Mouse (Mus musculus) embryonic facial prominence, embryonic 14.5 days (tissue): ENCODE data around the gene Trip13. TPM values are rescaled to one million over a fixed set of nuclear protein-coding genes. Genes with fewer than 3 reads are reported as not detected.

Experiments used
- ATAC-seq: fragments of 200-750 bp; cut with Nextera tagmentation; 2 replicates; pipeline ENCODE4 v1.8.0; 2017; ENCODE audit warnings: low read depth, moderate number of reproducible peaks, moderate TSS enrichment
- DNase-seq: peaks from one replicate; pipeline ENCODE4 v3.0.0-alpha.2; 2015; ENCODE audit warnings: low spot score
- H3K27ac ChIP-seq: fragments of 300-500 bp; sonication (generic); replicated peaks from 2 replicates; pipeline ENCODE4 v1.5.1; 2014; ENCODE audit warnings: low read depth, mild to moderate bottlenecking, low read length, moderate library complexity
- H3K27me3 ChIP-seq: fragments of 300-500 bp; sonication (generic); replicated peaks from 2 replicates; pipeline ENCODE4 v1.6.1; 2014; ENCODE audit warnings: low read length; ENCODE audit not compliant: control insufficient read depth, insufficient read depth
- H3K36me3 ChIP-seq: fragments of 300-500 bp; sonication (generic); 2 replicates; pipeline ENCODE4 v1.6.1; 2014; ENCODE audit warnings: low read length, mixed read lengths; ENCODE audit not compliant: control insufficient read depth, insufficient read depth
- H3K4me1 ChIP-seq: fragments of 300-500 bp; sonication (generic); 2 replicates; pipeline ENCODE4 v1.6.1; 2014; ENCODE audit warnings: antibody characterized with exemption, low read length; ENCODE audit not compliant: control insufficient read depth, insufficient read depth
- H3K4me2 ChIP-seq: fragments of 300-500 bp; sonication (generic); 2 replicates; pipeline ENCODE4 v1.6.1; 2014; ENCODE audit warnings: low read depth, mild to moderate bottlenecking, low read length, moderate library complexity, mixed read lengths
- H3K4me3 ChIP-seq: fragments of 300-500 bp; sonication (generic); 2 replicates; pipeline ENCODE4 v1.5.1; 2014; ENCODE audit warnings: low read depth, mild to moderate bottlenecking, low read length
- H3K9ac ChIP-seq: fragments of 300-500 bp; sonication (generic); 2 replicates; pipeline ENCODE4 v1.6.1; 2014; ENCODE audit warnings: low read depth, mild to moderate bottlenecking, low read length, moderate library complexity, mixed read lengths
- H3K9me3 ChIP-seq: fragments of 300-500 bp; sonication (generic); 2 replicates; pipeline ENCODE4 v1.6.1; 2016; ENCODE audit warnings: low read length; ENCODE audit not compliant: control insufficient read depth
- WGBS: fragments of 180-500 bp; shearing (Covaris S2); extraction: QIAGEN DNeasy Blood & Tissue Kit; methylation state at CpG from one replicate; pipeline ENCODE4 v1.1.7; 2014; 5-methylcytosine and 5-hydroxymethylcytosine counted together
- microRNA-seq: library from miRNA; unstranded; fragments of <30 nt; microRNA quantifications from one replicate; pipeline ENCODE4, GENCODE M21; 2016; ENCODE audit warnings: borderline number of aligned reads
- polyA plus RNA-seq: library from polyadenylated mRNA; unstranded; fragments of >200 nt; fragmentation: Nextera tagmentation; extraction: Ambion mirVana; gene quantifications from 2 replicates; pipeline ENCODE4 v1.2.1, GENCODE M21; 2014

Trip13 gene
- polyA plus RNA-seq, 1 experiment from 2014 or later, result 31.1 TPM

- Histone ChIP-seq H3K4me2 (no peak overlapping the region), H3K4me3 (no peak overlapping the region), H3K9ac (no peak overlapping the region), H3K27ac (0 out of 2 replicates have a peak overlapping the region, but pooled peaks have one; percentile 63), H3K4me1 (peaks cover 12% of the 10 kb centered on the region), H3K36me3 (no peaks in the 10 kb centered on the region), H3K27me3 (no peaks in the 10 kb centered on the region), H3K9me3 (peaks cover 5% of the 10 kb centered on the region; the same call in 1 of the 2 replicates)
- 38% methylated on average over 8 of the region's 8 CpGs for WGBS
- DNase-seq (no peak), ATAC-seq (no peak)
Observed at GRCm38 (mm10) chr13:73881347-73881746, 56.2 kb downstream of the Trip13 start.

- ATAC-seq, result no peak
- no peak overlapping the region for H3K4me3 ChIP-seq
- no peaks in the 10 kb centered on the region for H3K27me3 ChIP-seq
- peaks cover 8% of the 10 kb centered on the region for H3K4me1 ChIP-seq
- DNase-seq, result no peak
- no peak overlapping the region for H3K27ac ChIP-seq
- H3K9ac ChIP-seq, result no peak overlapping the region
- H3K4me2 ChIP-seq, result no peak overlapping the region
- H3K36me3 ChIP-seq, result no peaks in the 10 kb centered on the region
- peaks cover 5% of the 10 kb centered on the region; the same call in 1 of the 2 replicates for H3K9me3 ChIP-seq
- 90% methylated on average over 5 of the region's 5 CpGs for WGBS
Observed at GRCm38 (mm10) chr13:73879824-73880223, 57.8 kb downstream of the Trip13 start.

- H3K4me2 ChIP-seq, result no peak overlapping the region
- DNase-seq (no peak), ATAC-seq (no peak)
- no peaks in the 10 kb centered on the region for H3K9me3 ChIP-seq
- no peaks in the 10 kb centered on the region for H3K36me3 ChIP-seq
- no peaks in the 10 kb centered on the region for H3K27me3 ChIP-seq
- H3K9ac ChIP-seq, result no peak overlapping the region
- no peak overlapping the region for H3K27ac ChIP-seq
- no peak overlapping the region for H3K4me3 ChIP-seq
- H3K4me1 ChIP-seq, result no peaks in the 10 kb centered on the region
- WGBS, result 64% methylated on average over 2 of the region's 2 CpGs
Observed at GRCm38 (mm10) chr13:73872159-73872558, 65.4 kb downstream of the Trip13 start.

Small RNA genes lying within 50 kb of the gene (microRNA-seq; reads per million reads assigned to microRNA genes)
- not detected for gene Gm25197

Other genes starting within 250 kb of the Trip13 start
- 0.38 and 0.40 TPM in 2 replicates for gene Slc6a19, start 232.9 kb downstream of the Trip13 start, polyA plus RNA-seq
- 16.3 and 19.8 TPM in 2 replicates for gene Slc12a7, start 204.7 kb downstream of the Trip13 start, polyA plus RNA-seq
- gene Nkd2, start 90.2 kb downstream of the Trip13 start, polyA plus RNA-seq, result 18.6 and 20.1 TPM in 2 replicates
- 45.0 and 46.4 TPM in 2 replicates for gene Brd9, start within 50 bp of the Trip13 start, polyA plus RNA-seq
- gene Zdhhc11, start 26.1 kb upstream of the Trip13 start, polyA plus RNA-seq, result not detected in 2 replicates
- gene Tppp, start 71.6 kb upstream of the Trip13 start, polyA plus RNA-seq, result 2.8 and 3.6 TPM in 2 replicates
- 10.7 and 12.8 TPM in 2 replicates for gene Cep72, start 124.5 kb upstream of the Trip13 start, polyA plus RNA-seq
- not detected in 2 replicates for gene Slc9a3, start 183.7 kb upstream of the Trip13 start, polyA plus RNA-seq